Mouse (Mus musculus) thymus, postnatal 4 days (tissue): ENCODE measurements around the gene Rps6ka1.

ENCODE experiments used
- DNase-seq: peaks from one replicate; pipeline ENCODE4 v3.0.0; 2021

Rps6ka1 gene

DNA sequence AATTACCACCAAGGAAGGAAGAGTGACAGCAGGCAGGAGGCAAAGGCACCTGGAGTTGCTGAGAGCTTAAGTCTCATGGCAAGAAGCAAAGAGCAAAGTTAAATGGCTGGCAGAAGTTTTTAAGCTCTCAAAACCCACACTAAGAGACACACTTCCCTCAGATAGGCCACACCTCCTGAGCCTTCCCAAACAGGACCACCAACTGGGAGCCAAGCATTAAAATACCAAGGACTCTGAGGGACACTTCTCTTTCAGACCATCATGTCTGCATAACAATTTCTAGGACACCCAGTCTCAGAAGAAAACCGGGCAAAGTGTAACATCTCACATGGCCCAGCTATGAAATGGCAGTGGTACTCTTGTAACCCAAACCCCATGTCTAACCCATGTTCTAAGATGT lies 9.4 kb upstream of the Rps6ka1 start:
- DNase-seq: no peak

DNA sequence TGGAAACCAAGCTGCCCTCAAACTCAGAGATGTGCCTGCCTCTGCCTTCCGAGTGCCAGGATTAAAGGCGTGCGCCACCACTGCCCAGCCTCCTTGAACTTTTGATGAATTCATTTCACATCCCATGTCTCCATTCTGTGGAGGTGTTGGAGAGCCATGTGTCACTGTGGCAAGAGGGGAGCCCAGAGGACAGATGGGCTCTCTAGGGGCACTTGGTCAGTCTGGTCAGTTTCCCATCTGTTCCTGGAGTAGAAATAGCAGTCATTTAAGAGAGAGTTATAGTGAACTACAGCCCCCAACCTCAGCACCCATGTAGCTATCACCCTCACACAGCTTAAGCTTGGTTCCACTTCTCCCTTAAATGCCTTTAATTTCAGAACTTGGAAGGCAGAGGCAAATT lies 8.4 kb upstream of the Rps6ka1 start:
- DNase-seq: no peak

DNA sequence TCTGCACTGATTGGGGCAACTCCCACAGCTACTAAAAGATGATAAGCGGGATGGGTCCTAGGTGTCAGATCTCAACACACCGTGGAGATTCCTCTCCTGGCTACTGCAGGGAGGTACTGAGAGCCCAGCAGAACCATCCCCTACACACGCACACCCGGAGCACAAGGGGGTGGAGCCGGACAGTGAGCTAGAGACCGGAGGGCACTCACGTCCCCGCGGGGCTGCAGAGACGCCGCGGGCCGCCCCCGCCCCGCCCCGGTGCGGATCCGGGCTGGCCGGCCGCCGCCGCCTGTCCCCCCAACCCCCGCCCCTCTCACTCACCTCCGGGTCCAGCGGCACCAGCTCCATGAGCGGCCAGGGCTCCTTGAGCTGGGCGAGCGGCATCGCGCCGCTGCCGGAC lies 348 bp downstream of the Rps6ka1 start:
- peak; percentile 44 for DNase-seq

DNA sequence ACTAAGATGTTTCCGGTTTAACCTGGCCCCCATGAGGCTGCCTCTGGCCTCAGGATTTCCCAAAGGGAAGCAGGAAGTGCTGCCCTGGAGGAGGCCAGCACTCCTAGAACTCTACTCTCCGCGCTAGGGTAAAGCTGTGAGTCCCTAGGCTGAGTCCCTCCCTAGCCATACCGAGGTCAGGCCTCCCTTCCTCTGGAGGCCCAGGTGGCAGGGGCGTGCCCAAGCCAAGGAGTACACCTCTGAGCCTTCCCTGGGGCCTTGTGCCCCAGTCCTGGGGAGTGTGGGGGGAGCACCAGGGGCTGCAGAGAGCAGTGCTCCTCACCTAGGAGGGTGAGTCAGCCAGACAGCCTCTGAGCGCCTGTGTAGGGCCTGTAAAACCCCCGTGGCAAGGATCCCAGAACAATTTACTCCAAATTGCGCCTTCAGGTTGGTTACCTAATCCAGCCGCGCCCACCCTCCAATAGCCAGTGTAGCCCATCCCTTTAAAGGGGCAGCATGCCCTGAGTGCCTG lies 1.6 kb downstream of the Rps6ka1 start:
- no peak for DNase-seq

DNA sequence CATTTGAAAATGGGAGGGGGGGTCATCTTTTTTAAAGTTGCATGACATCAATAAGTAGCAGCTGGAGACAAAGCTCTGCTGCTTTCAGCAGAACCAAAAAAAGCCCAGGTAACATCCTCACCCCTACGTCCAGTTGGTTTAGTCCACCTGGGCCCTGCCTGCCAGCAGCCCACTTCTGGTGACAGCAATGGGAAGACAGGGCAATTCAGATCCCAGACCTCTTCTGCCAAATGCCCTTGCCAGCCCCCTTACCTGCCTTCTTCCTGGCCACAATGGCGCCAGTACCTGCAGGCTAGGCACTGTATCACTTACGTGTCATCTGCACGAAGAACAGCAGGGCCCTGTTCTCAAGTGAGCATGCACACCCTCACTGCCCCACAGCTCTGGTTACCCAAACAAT lies 2.3 kb downstream of the Rps6ka1 start:
- no peak for DNase-seq

DNA sequence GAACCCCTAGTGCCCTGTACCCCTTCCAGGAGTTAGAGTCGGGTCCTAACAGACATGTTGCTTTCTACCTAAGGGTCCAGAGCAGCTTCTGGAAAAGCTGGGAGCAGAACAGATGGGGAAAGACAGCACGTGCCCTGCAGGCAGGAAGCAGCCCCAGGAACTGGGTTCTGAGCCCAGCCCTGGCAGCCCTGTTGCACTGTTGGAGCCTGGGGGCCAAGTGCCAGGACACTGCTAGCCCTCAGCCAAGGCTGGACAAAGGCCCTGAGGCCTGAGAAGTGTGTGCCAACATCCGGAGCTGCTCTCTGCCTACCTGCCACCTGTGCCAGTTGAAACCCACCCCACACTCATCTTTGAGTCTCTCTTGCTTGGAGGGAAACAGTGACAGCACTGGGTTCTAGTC lies 2.7 kb downstream of the Rps6ka1 start:
- no peak for DNase-seq

DNA sequence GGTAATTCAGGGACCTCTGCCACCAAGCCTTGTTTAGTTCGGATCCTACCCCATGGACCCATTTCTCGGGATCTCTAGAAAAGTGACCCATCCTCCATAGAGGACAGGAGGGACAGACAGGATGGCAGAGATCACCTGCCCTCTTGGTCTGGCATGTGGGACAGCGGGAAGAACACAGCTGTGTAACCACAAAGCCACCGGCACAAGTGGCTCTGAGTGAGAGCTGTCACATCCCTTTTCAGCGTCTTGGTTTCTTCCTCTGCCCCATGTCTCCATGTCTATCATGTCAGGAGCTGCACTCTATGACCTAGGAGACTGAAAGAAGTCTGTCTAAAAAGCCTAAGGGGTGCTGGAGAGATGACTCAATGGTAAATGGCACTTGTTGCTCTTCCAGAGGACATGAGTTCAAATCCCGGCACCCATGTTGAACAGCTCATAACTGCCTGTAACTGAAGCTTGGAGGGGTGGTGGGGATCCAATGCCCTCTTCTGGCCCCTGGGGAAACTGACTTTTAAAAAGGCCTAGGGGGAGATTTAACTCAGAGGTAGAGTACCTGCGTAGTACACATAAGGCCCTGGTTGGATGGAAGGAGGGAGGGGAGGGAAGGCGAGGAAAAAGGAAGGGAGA lies 3.4 kb downstream of the Rps6ka1 start:
- no peak for DNase-seq

DNA sequence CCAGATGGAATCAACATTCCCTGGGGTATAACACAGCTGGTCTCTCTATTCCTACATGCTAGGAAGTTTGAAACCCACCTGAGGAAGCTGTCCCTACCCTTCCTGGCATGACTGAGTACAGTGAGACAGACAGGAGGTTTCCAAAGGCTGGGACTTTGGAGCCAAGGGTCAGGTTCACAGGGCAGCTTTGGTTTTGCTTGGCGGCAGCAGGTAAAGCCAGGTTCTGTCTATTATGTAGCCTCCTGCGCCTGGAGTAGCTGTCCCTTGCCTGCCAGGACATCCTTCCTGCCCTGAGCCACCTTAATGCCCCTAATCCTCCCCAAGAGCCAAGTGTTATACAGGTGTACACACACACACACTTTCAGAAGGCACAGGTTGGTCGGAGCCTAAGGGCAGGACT lies 5.7 kb downstream of the Rps6ka1 start:
- no peak for DNase-seq

DNA sequence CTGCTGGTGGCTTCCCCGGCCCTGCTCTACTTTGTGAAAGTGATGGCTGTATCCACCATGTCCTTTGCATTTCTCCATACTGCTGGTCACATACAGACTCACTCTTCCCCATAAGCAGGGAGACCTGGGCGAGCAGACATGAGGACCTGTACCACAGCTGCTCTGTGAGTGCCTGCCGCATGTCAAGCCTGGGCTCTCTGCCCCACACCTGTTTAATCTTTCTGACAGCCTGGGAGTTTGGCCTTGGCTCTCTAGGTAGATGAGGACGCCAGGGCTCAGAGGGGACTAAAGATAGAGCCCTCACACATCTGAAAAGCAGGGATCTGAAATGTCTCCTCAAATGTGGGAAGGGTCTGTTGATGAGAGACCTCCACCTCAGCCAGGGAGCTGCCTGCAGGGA lies 6.2 kb downstream of the Rps6ka1 start:
- DNase-seq: no peak

DNA sequence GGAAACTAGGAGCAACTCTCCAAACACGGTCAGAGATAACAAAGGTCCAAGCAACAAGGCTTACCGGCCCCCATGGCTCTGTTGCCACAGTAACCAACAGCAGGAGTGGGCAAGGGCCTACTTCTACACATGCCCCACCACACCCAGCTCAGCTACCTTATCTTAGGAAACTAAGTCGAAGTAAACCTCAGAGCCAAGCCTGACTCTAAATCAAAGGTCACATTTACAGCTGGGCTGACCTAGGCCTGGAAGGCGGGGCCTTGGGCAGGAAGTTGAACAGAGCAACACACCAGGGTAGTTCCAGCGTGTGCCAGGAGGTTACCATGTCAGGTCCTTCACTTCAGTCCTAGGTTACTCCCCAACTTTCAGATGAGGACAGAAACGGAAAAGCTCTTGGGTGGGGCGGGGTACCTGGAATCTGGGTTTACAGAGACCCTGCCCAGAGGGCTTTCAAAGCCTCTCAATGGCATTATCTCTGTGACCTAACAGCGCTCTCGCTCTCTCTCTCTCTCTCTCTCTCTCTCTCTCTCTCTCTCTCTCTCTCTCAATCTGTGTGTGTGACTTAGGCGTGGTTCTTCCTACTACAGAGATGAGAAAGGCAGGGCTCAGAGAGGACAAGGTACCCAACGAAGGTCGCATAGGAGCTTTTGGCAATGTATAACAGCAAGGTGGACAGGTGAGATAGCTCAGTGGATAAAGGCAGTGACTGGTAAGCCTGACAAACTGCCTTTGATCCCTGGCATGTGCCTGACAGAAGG lies 8.3 kb downstream of the Rps6ka1 start:
- DNase-seq: peak; percentile 69

DNA sequence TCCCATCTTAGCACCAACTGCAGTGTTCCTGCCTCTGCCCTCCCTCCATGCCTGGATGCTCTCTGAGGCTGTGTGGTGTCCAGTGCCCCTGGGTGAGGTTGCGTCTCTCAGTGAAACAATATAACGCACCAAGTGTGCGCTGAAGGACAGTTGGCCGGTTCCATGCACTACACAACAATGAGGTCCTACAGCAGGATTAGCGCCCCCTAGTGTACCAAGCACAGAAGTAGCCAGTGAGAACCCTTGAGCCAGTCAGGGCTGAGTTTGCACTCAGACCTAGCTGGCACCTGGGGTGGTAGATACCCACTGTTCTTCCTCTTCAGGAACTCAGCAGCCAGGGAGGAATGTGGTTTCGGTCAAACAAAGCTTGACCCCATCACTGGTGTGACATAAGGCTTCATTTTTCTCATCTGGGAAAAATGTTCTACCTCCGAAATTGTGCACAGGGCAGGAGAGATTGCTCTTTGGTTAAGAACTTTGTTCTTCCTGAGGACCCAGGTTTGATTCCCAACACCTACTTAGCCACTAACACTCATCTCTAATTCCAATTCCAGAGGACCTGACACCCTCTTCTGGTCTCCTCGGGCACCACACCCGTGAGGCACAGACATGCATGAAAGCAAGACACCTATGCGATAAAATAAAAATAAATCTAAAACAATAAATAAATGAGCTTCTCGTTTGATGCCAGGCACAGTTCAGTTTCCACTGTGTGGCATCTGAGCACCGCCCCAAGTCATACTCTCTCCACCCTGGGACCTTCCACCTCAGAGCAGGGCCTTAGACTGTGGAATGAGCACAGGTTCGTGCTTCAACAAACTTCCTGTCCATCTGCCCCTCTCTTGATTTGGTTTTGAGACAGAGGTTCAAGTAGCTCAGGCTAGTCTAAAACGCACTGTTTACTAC lies 9.5 kb downstream of the Rps6ka1 start:
- DNase-seq: peak; percentile 54

DNA sequence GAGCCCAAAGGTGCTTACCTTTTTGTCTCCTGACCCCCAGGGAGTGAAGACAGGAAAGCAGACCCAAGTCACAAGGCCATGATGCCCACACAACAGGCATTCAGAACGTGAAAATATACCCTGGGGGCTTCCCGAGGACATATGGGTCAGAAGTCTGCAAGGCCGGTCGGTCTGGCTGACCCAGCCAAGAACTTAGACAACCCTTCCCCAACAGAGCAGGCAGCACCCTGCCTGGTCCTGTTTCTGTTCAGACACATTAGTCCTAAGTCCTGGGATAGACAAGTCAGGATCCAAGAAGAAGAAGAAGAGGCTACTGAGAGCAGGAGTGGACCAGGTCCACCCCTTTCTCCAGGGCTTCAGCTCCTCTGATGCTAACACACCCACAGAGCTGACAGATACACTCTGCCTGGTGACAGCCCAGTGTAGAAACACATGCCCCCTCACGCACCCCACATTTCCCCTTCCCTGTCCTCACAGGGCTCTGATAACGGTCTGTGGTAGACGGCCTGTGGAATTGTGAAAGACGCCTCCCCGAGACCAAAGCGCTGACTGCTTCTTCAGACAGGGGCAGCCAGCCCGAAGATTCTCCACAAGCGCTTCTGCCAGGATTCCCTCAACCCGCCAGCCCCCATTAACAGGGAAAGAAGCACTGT lies 12.6 kb downstream of the Rps6ka1 start:
- DNase-seq: no peak

DNA sequence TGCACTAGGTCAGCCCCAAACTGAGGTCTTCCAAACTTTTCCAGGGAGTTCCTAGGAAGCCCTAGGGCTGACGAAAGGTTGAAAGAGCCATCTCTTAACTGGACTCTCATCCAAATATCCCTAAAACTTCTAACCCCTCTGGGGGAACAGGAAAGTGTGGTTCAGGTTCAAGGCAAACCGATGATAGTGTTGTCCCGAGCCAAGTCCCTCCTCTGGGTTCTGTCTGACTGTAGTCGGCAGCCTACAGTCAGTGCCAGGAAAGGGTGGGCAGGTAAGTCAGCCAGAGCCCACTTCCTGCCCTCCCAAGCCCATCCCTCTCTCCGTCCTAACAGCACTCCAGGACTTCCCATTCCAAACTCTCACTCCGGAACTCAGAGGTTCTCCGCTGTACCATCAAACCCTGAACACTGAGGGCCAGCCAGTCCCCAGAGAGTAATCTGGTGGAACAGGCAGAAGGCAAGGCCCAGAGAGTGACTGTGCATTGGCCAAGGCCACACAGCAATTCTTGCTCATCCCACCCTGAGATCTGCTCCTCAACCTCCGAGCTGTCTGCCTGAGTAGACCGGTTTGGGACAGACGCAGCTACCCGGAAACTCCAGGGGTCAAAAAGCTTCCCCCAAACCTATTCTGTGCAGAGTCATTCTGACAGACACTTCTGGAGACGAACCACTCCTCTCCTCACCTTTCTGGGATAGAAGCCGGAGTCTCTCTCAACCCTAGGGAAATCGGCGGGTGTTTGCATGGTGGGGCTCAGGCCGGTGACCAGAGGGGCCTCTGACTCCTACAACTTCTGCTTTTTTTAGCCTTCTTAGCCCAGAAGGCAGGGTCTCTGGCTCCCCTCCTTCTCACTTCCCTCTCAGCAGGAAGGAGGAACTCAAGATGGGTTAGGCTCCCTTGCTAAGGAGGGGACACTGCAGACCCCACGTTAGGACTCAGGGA lies 13.4 kb downstream of the Rps6ka1 start:
- DNase-seq: no peak

DNA sequence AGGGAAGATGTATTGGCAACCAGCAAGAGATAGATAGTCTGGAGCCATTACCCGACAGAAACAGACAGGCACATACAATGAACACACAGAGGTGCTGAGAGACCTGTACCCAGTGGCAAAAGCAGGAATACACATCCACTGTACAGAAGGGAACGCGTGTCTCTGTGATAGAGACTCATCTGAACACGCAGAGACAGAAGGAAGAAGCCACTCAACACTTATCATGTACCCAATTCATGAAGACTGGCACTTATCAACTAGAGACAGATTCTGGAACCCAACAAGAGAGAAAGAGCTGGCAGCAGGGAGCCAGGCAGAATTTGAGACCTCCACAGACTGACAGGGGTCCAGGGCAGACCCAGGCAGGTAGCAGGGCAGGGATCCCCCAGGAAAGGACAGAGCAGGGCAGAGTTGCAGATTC lies 14.2 kb downstream of the Rps6ka1 start:
- no peak for DNase-seq

DNA sequence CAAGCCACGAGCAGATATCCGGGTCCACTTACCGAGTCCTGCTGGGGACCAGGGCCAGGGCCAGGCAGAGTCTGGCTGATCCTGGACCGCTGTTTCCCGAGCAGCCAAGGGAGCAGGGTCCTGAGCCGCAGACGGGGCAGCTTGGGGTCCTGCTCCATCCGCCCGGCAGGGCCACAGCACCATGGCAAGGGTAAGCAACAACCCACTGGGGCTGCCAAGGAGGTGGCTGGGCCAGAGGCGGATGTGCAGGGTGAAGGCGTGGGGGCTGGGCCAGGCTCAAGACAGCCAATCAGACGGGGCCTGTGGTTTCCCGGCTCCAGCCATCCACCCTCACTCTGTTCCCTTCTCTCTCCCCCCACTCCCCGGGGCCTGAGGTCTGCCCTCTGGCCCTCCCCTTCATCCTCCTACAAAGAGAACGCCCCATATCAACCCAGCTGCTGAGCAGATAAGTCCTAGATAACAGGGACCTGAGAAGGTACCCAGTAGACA lies 14.7 kb downstream of the Rps6ka1 start:
- DNase-seq: peak; percentile 81

DNA sequence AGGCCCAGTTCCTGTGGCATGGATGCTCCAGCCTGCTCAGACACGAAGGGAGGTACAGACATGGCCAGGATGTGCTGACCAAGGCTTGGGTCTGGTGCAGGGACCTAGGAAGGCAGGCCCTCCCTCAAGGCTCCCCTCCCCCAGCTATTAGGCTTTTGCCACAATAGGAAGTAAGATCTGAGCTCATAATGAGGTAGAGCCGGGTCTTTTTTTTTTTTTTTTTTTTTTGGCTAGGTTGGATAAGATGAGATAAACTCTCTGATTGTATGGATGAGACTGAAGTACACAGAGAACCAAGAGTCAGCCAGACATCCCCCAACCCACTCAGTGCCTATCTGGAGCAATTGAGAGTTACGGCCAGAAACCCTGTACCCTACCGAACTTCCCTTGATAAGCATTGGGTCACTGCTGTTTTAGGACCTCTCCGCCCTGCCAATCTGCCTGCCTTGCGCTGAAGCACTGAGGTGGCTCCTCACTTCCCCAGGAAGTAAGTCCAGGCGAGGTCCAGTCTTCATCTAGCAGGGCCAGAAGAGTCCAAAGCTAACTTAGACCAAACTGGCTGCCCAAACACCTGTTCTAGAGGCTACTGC lies 15.3 kb downstream of the Rps6ka1 start:
- no peak for DNase-seq

DNA sequence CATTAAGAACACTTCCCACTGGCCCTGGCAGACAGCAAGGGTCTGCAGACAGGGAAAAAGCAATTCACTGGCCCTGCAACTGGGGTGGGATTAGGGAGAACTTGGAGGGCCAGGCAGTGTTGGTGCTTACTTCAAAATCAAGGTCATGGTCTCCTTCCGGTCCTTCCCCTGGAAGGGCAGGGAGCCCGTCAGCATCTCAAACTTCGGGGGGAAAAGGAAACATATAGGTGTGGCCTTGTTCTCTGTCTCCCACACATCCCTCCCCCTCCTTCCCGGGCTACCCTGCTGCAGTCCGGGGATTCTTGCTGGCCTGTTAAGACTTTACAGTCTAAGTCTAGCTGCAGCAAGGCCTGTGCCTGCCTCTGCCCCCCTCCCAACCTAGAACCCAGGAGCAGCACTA lies 22.4 kb downstream of the Rps6ka1 start:
- DNase-seq: no peak

DNA sequence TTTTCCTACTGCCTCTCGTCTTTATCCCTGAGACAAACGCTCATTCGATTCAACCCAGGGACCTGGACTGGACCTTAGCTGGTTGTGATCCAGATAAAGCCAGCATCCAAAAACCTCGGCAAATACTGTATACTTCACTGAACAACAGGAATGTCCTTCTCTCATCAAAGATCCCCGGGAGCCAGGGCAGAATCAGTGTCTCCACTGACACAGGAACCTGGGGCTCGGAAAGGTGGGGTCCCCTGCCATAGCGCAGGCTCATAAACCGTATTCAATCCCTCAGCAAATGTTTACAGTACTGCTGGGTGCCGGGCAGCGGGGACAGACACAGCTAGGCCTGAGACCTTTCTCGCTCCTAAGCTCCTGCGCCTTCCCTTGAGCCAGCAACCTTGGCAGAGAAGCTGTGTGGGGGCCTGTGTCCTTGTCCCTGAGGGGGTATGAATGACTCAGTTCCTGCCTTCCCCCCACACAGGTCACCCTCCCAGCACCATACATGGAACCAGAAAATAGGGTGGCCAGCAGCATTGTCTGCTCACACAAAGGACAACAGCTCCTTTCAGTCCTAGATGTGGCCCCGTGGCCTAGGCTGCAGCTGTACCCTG lies 23.1 kb downstream of the Rps6ka1 start:
- DNase-seq: no peak

DNA sequence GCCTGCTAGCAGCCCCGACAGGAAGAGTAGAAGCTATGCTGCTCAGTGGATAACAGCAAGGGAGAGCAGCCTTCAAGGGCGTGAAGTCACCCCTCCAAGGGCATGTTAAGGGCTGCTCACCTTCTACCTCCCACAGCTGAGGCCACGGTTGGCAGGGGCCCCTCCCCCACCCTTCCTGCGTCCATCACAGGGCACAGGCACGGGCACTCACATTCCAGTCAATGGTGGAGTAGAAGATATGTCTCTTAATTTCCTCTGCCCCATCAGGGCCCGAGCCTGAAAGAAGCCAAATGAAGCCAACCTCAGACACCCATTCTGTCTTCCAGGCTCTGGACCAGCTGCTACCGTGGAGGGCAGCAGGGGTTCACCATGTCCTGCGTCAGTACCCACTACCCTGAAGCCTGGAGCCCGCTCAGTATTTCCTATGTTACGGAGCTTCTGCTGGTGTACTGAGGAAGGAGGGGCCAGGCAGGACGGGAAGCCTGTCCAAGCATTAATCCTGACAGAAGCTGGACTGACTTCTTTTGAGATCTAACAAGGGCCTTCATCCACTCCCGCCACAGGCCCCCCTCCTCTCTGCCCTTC lies 23.7 kb downstream of the Rps6ka1 start:
- no peak for DNase-seq

DNA sequence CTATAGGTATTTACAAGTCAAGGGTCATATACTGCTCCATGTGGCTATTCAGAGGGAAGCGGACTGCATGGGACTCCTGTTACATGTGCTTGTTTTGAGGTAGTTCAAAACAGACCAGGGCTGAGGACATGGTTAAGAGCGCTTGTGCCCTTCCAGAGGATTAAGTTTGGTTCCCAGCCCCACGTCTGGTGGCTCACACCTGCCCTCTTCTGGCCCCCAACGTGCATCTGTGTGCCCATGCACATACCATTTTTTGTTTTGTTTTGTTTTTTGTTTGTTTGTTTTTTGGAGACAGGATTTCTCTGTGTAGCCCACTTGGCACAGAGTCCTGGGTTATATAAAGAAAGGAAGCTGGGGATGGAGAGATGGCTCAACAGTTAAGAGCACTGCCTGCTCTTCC lies 30.1 kb downstream of the Rps6ka1 start:
- peak; percentile 58 for DNase-seq
